Mouse (Mus musculus): ENCODE data around the gene Btbd35f9. TPM values are rescaled to one million over a fixed set of nuclear protein-coding genes. Genes with fewer than 3 reads are reported as not detected.
"Not testable (repeated sequence)": the region's sequence is repeated elsewhere in the genome, so short reads cannot be mapped to it uniquely, and the experiment has no call there.

Btbd35f9 gene
- not detected in 2 replicates for polyA plus RNA-seq (2012; rRNA removed)

- not testable (repeated sequence) for H3K4me3 ChIP-seq (ENCODE audit: low read depth, low read length); H3K27ac ChIP-seq (ENCODE audit: insufficient read depth, low read depth, low read length); H3K36me3 ChIP-seq (ENCODE audit: control insufficient read depth, insufficient read depth, low read length); H3K27me3 ChIP-seq (ENCODE audit: control insufficient read depth, insufficient read depth, low read length); H3K4me1 ChIP-seq (ENCODE audit: control insufficient read depth, insufficient read depth, insufficient read length, low read length)
- WGBS = no CpG with 5 or more reads among the region's 5 CpGs
Measured at GRCm38 (mm10) chrX:34161399-34161798, at the start of gene Btbd35f9. Gene Btbd35f9 (minus strand): TSS chrX:34161499.

Other genes starting within 250 kb of the Btbd35f9 start
- gene Btbd35f6, start 205.0 kb downstream of the Btbd35f9 start, polyA plus RNA-seq (2012; rRNA removed) = not detected in 2 replicates
- not detected in 2 replicates for gene Gm21870, start 174.7 kb downstream of the Btbd35f9 start, polyA plus RNA-seq (2012; rRNA removed)
- not detected in 2 replicates for gene Spin2g, start 77.2 kb upstream of the Btbd35f9 start, polyA plus RNA-seq (2012; rRNA removed)

All from small intestine, adult 2 months (tissue).